Mouse (Mus musculus): ENCODE data around the gene Zfp426. TPM values are rescaled to one million over a fixed set of nuclear protein-coding genes. Genes with fewer than 3 reads are reported as not detected.

Gene Zfp426
- polyA plus RNA-seq, 1 experiment from 2014 or later, result 16.4 TPM

GRCm38 (mm10) chr9:20479396-20479795 lies 13.2 kb downstream of the Zfp426 start:
- peaks cover 8% of the 10 kb centered on the region for H3K36me3 ChIP-seq (ENCODE audit: control insufficient read depth, insufficient read depth, low read length)
- no peak overlapping the region for H3K4me2 ChIP-seq
- WGBS (ENCODE audit: insufficient replicate concordance), result 92% methylated on average over 5 of the region's 5 CpGs

DNA sequence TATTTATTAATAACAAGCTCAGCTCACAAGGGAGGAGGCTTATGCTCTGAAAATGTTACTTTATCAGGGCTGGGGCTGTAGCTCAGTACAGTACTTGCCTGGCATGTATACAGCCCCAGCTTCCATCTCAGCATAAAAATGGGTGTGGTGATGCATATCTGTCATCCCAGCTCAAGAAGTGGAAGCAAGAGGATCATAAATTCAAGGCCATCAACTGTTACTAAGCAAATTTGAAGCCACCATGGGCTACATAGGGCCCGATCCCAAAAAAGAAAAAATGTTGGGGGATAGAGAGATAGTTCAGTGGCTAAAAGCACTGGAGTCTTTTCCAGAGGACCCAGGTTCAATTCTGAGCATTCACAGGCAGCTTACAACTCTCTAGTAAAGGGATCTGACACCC lies 15.9 kb downstream of the Zfp426 start:
- ATAC-seq (replicated peaks; ENCODE audit: insufficient number of reproducible peaks, low FRiP score, low TSS enrichment), result no peak
- peaks cover 29% of the 10 kb centered on the region for H3K36me3 ChIP-seq (ENCODE audit: control insufficient read depth, insufficient read depth, low read length)
- no peaks in the 10 kb centered on the region for H3K9me3 ChIP-seq (replicated peaks; ENCODE audit: control insufficient read depth, low read length)
- WGBS (ENCODE audit: insufficient replicate concordance), result 85% methylated on average over 1 of the region's 1 CpGs
- H3K4me1 ChIP-seq (ENCODE audit: control insufficient read depth, insufficient read depth, low read length), result no peaks in the 10 kb centered on the region
- no peaks in the 10 kb centered on the region for H3K27me3 ChIP-seq (ENCODE audit: control insufficient read depth, insufficient read depth, low read length)
- no peak overlapping the region for H3K4me2 ChIP-seq
- no peak overlapping the region for H3K9ac ChIP-seq (ENCODE audit: low read depth, low read length)
- no peak overlapping the region for H3K27ac ChIP-seq (ENCODE audit: low read depth, low read length)
- H3K4me3 ChIP-seq (ENCODE audit: low read depth, low read length), result no peak overlapping the region

More at GRCm38 (mm10) chr9:20479396-20479795, 13.2 kb downstream of the Zfp426 start:
- no peak overlapping the region for H3K4me3 ChIP-seq (ENCODE audit: low read depth, low read length)
- no peak overlapping the region for H3K27ac ChIP-seq (ENCODE audit: low read depth, low read length)
- H3K9me3 ChIP-seq (replicated peaks; ENCODE audit: control insufficient read depth, low read length), result no peaks in the 10 kb centered on the region
- H3K27me3 ChIP-seq (ENCODE audit: control insufficient read depth, insufficient read depth, low read length), result no peaks in the 10 kb centered on the region
- ATAC-seq (replicated peaks; ENCODE audit: insufficient number of reproducible peaks, low FRiP score, low TSS enrichment), result no peak
- H3K4me1 ChIP-seq (ENCODE audit: control insufficient read depth, insufficient read depth, low read length), result no peaks in the 10 kb centered on the region
- H3K9ac ChIP-seq (ENCODE audit: low read depth, low read length), result no peak overlapping the region

- peaks cover 32% of the 10 kb centered on the region for H3K36me3 ChIP-seq (ENCODE audit: control insufficient read depth, insufficient read depth, low read length)
- no peak overlapping the region for H3K9ac ChIP-seq (ENCODE audit: low read depth, low read length)
- ATAC-seq (replicated peaks; ENCODE audit: insufficient number of reproducible peaks, low FRiP score, low TSS enrichment), result no peak
- 54% methylated on average over 7 of the region's 7 CpGs for WGBS (ENCODE audit: insufficient replicate concordance)
- H3K4me2 ChIP-seq, result no peak overlapping the region
- no peak overlapping the region for H3K27ac ChIP-seq (ENCODE audit: low read depth, low read length)
- no peak overlapping the region for H3K4me3 ChIP-seq (ENCODE audit: low read depth, low read length)
- H3K4me1 ChIP-seq (ENCODE audit: control insufficient read depth, insufficient read depth, low read length), result no peaks in the 10 kb centered on the region
- peaks cover 3% of the 10 kb centered on the region; the same call in 1 of the 2 replicates for H3K27me3 ChIP-seq (ENCODE audit: control insufficient read depth, insufficient read depth, low read length)
- peaks cover 16% of the 10 kb centered on the region for H3K9me3 ChIP-seq (replicated peaks; ENCODE audit: control insufficient read depth, low read length)
Observed at GRCm38 (mm10) chr9:20466761-20467442, 25.6 kb downstream of the Zfp426 start.

GRCm38 (mm10) chr9:20459377-20460317 lies 32.9 kb downstream of the Zfp426 start, which contains the start of gene Zfp26:
TSS of gene Zfp26 (minus strand) at chr9:20460162.
- peaks cover 4% of the 10 kb centered on the region; the same call in 1 of the 2 replicates for H3K4me1 ChIP-seq (ENCODE audit: control insufficient read depth, insufficient read depth, low read length)
- WGBS (ENCODE audit: insufficient replicate concordance), result under 1% methylated on average over 48 of the region's 48 CpGs
- H3K9ac ChIP-seq (ENCODE audit: low read depth, low read length), result peak within 1 kb of the TSS; percentile 95

GRCm38 (mm10) chr9:20453647-20454046 lies 38.9 kb downstream of the Zfp426 start:
- no peaks in the 10 kb centered on the region for H3K27me3 ChIP-seq (ENCODE audit: control insufficient read depth, insufficient read depth, low read length)
- no peak for ATAC-seq (replicated peaks; ENCODE audit: insufficient number of reproducible peaks, low FRiP score, low TSS enrichment)
- no peaks in the 10 kb centered on the region for H3K4me1 ChIP-seq (ENCODE audit: control insufficient read depth, insufficient read depth, low read length)
- no peak overlapping the region for H3K9ac ChIP-seq (ENCODE audit: low read depth, low read length)
- no peaks in the 10 kb centered on the region for H3K9me3 ChIP-seq (replicated peaks; ENCODE audit: control insufficient read depth, low read length)
- no peak overlapping the region for H3K27ac ChIP-seq (ENCODE audit: low read depth, low read length)
- WGBS (ENCODE audit: insufficient replicate concordance), result 84% methylated on average over 4 of the region's 4 CpGs
- peaks cover 14% of the 10 kb centered on the region for H3K36me3 ChIP-seq (ENCODE audit: control insufficient read depth, insufficient read depth, low read length)
- H3K4me3 ChIP-seq (ENCODE audit: low read depth, low read length), result no peak overlapping the region
- no peak overlapping the region for H3K4me2 ChIP-seq

More at GRCm38 (mm10) chr9:20459377-20460317, 32.9 kb downstream of the Zfp426 start, which contains the start of gene Zfp26:
- Histone ChIP-seq H3K9me3 (replicated peaks; ENCODE audit: control insufficient read depth, low read length) (no peaks in the 10 kb centered on the region), H3K27ac (ENCODE audit: low read depth, low read length) (peak within 1 kb of the TSS; percentile 90), H3K27me3 (ENCODE audit: control insufficient read depth, insufficient read depth, low read length) (peaks cover 3% of the 10 kb centered on the region; the same call in 1 of the 2 replicates), H3K4me2 (peak within 1 kb of the TSS; percentile 89), H3K4me3 (ENCODE audit: low read depth, low read length) (peak within 1 kb of the TSS; percentile 84), H3K36me3 (ENCODE audit: control insufficient read depth, insufficient read depth, low read length) (peaks cover 6% of the 10 kb centered on the region)
- peak; percentile 83 for ATAC-seq (replicated peaks; ENCODE audit: insufficient number of reproducible peaks, low FRiP score, low TSS enrichment)

- Histone ChIP-seq H3K9ac (ENCODE audit: low read depth, low read length) (no peak overlapping the region), H3K4me1 (ENCODE audit: control insufficient read depth, insufficient read depth, low read length) (no peaks in the 10 kb centered on the region), H3K27me3 (ENCODE audit: control insufficient read depth, insufficient read depth, low read length) (no peaks in the 10 kb centered on the region), H3K4me2 (no peak overlapping the region), H3K4me3 (ENCODE audit: low read depth, low read length) (no peak overlapping the region), H3K9me3 (replicated peaks; ENCODE audit: control insufficient read depth, low read length) (no peaks in the 10 kb centered on the region), H3K27ac (ENCODE audit: low read depth, low read length) (no peak overlapping the region), H3K36me3 (ENCODE audit: control insufficient read depth, insufficient read depth, low read length) (peaks cover 20% of the 10 kb centered on the region)
- ATAC-seq (replicated peaks; ENCODE audit: insufficient number of reproducible peaks, low FRiP score, low TSS enrichment), result no peak
- 97% methylated on average over 1 of the region's 1 CpGs for WGBS (ENCODE audit: insufficient replicate concordance)
Observed at GRCm38 (mm10) chr9:20451493-20451892, 41.1 kb downstream of the Zfp426 start.

DNA sequence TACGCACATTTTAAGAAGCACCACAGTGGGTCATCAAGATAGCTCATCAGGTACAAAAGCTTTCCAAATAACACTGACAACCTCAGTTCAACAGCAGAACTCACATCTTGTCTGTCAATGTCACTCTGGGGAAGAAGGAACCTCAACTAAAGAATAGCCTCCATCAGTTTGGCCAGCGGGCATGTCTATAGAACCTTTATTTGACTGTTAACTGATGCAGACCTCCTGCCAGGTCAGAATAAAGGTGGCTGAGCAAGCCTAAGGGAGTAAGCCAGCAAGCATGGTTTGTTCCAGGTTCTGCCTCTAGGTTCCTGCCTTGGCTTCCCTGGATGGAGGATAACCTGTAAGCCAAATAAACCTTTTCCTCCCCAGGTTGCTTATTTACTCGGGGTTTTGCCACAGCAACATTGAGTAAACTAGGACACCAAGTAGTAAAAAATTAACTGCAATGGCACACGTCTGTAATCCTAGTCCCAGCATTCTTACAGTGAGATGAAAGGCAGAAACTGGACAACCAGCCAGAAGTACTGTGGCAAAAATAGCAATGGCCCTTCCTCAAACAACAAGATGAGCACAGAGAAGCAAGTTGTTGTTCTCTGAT lies 49.3 kb downstream of the Zfp426 start:
- Histone ChIP-seq H3K36me3 (ENCODE audit: control insufficient read depth, insufficient read depth, low read length) (peaks cover 55% of the 10 kb centered on the region), H3K9me3 (replicated peaks; ENCODE audit: control insufficient read depth, low read length) (peaks cover 4% of the 10 kb centered on the region; the same call in 1 of the 2 replicates), H3K27ac (ENCODE audit: low read depth, low read length) (no peak overlapping the region), H3K4me3 (ENCODE audit: low read depth, low read length) (no peak overlapping the region), H3K4me1 (ENCODE audit: control insufficient read depth, insufficient read depth, low read length) (no peaks in the 10 kb centered on the region), H3K4me2 (no peak overlapping the region), H3K9ac (ENCODE audit: low read depth, low read length) (no peak overlapping the region), H3K27me3 (ENCODE audit: control insufficient read depth, insufficient read depth, low read length) (no peaks in the 10 kb centered on the region)
- no peak for ATAC-seq (replicated peaks; ENCODE audit: insufficient number of reproducible peaks, low FRiP score, low TSS enrichment)
- WGBS (ENCODE audit: insufficient replicate concordance), result 88% methylated on average over 4 of the region's 4 CpGs

- Histone ChIP-seq H3K9me3 (replicated peaks; ENCODE audit: control insufficient read depth, low read length) (no peaks in the 10 kb centered on the region), H3K36me3 (ENCODE audit: control insufficient read depth, insufficient read depth, low read length) (peaks cover 2% of the 10 kb centered on the region; the same call in 1 of the 2 replicates), H3K9ac (ENCODE audit: low read depth, low read length) (no peak overlapping the region), H3K27ac (ENCODE audit: low read depth, low read length) (no peak overlapping the region), H3K27me3 (ENCODE audit: control insufficient read depth, insufficient read depth, low read length) (no peaks in the 10 kb centered on the region), H3K4me3 (ENCODE audit: low read depth, low read length) (no peak overlapping the region), H3K4me2 (no peak overlapping the region), H3K4me1 (ENCODE audit: control insufficient read depth, insufficient read depth, low read length) (no peaks in the 10 kb centered on the region)
- no peak for ATAC-seq (replicated peaks; ENCODE audit: insufficient number of reproducible peaks, low FRiP score, low TSS enrichment)
- WGBS (ENCODE audit: insufficient replicate concordance), result 78% methylated on average over 3 of the region's 3 CpGs
Observed at GRCm38 (mm10) chr9:20430004-20430403, 62.5 kb downstream of the Zfp426 start.

Data from heart, embryonic 11.5 days (tissue).